Mouse (Mus musculus) heart, adult 18-20 months (tissue): ENCODE measurements around the gene Htr5a. TPM values are rescaled to one million over a fixed set of nuclear protein-coding genes. Genes with fewer than 3 reads are reported as not detected.

ENCODE experiments used
- DNase-seq, 2 experiments: peaks; one replicate each; pipeline ENCODE4 v3.0.0; 2021 to 2022; ENCODE audit warnings: mixed read lengths in 1 of 2
- total RNA-seq, 2 experiments: library from RNA; stranded (reverse); gene quantifications; 2 replicates each; pipeline ENCODE4 v1.2.3; 2021

Htr5a gene
- total RNA-seq, 2 experiments from 2014 or later, result not detected

DNA sequence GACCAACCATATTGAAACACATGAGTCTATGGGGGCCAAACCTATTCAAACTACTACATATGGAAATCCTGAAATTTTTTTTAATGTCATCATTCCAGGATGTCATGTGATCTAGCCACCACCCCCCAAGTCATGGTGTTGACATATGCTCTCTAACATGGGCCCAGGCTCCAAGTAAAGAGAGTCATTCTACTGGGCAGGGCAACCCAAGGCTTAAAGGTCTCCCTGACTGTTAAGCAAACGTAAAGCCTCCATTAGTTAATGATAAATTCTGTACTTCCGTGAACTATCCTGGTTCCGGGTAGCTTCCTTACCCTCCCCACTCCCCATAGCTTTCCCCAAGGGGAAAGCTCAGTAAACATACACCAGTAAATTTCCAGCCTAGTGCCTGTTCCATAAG, 46.1 kb downstream of the Htr5a start:
- DNase-seq, result no peak

DNA sequence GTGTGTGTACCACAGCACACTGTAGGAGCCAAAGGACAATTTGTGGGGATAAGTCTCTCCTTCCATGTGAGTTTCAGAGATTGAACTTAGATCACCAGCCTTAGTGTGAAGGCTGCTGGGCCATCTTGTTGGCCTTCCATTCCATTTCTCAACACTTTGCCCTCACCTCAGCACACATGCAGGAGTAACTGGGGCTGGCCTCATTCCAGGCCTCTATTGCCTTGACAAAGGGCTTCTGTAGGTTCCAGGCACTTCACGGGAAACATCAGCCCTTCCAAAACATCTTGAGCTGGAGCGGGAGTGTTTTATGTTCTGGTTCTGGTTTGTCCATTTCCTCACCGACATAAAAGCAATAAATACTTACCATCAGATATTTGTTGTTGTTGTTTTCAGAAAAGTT, 54.0 kb downstream of the Htr5a start:
- DNase-seq, result no peak

DNA sequence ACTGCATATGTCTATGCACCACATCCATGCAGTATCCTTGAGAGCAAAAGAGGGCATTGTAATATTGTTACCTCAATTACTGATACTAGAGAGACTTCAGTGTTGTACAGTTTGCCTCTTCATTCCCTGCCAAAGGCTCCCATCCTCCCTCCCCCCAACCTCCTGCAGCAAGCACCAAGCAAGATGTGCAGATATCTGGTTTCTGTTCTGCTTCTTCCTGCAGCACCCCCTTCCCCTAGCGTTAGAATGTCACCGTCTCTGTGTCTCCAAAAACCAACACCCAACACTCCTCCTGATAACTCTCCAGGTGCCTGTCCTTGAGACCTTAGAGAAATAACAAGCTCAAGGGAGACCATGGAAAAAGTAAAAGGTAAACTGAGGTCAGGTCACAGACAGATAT, 57.8 kb downstream of the Htr5a start:
- DNase-seq, result no peak

DNA sequence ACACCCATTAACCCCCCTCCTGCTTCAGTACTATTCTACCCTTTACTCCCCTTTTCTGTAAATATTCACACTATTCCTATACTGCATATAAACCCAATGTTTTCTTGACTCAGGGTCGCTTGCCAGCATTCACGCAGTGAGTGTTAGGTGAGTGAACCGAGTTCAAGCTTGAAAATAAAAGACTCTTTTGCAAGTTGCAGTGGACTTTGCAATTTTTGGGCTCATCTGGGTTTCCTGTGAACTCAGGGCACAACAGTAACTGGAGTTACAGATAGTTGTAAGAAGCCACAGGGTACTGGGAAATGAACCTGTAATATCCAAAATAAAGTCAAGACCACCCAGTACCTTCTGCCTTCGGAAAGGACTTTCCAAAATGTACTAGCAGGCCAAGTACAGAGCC, 58.2 kb downstream of the Htr5a start:
- DNase-seq, result no peak

Other genes with a start within 250 kb of the Htr5a start
- 10 to 100 TPM; 13.6 to 16.1 TPM for gene Paxip1, start 50.5 kb upstream of the Htr5a start, total RNA-seq
- 10 to 100 TPM; 19.2 to 27.3 TPM for gene Insig1, start 229.2 kb downstream of the Htr5a start, total RNA-seq